Mouse (Mus musculus) thymus, postnatal 25 days (tissue): ENCODE measurements around the gene Lhpp.

Experiments
- DNase-seq: peaks from one replicate; pipeline ENCODE4 v3.0.0; 2022

The Lhpp gene

DNA sequence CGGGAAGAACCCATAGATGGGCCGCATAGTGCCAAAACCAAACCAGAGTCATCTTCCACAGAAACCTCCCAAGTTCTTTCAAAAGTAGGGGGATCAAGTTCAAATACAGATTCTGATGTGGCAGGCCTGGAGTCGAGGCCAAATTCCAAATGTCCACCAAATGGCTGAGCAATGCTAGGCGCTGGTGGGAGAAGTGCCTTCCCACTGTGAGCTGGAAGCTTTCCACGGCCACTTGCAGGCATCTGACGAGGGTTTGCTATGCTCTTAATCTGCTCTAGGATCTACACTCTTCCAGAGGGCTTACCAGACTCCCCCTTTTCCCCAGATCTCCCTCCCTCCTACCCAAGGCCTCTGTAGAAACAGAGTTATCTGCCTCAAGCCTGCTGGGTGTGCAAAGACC, 136.7 kb downstream of the Lhpp start:
- DNase-seq = no peak

- no peak for DNase-seq
Measured at GRCm38 (mm10) chr7:132748076-132748769, 137.8 kb downstream of the Lhpp start.

- no peak for DNase-seq
Measured at GRCm38 (mm10) chr7:132749504-132749903, 139.1 kb downstream of the Lhpp start.

DNA sequence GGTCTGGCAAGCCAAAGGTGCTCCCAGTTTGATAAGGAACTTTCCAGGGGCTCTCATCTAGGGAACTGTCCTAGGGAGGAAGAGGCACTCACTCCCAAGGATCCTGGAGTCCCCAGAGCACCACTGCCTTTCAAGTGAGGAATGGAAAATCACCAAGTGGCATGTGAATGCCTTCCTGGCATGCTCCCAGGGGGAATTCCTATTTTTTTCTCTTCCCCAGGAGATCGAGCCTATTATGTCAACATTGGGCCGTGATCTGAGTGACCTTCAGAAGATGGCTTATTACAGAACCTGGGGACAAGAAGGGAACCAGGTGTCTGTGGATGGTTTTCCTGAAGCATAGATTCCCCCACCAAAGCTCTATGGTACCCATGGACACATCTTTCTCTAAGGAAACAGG, 141.3 kb downstream of the Lhpp start:
- no peak for DNase-seq

GRCm38 (mm10) chr7:132753518-132754388, 143.3 kb downstream of the Lhpp start:
- no peak for DNase-seq

DNA sequence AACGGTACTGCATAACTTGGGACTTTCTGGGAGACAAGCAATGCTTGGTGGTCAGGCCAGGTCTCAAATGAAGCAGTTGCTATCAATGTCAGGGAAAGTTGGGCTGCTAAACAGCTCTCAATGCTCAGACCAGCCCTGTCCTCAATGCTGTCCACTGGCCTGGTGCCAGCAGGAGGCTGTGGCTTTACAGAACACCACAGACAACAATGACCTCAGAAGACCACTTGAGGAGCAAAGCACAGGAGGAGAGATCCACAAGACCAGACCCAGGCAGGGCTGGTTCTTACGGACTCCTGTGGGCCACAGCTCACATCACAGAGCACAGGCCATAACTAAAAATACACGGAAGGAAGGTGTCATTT, 143.9 kb downstream of the Lhpp start:
- DNase-seq = no peak
